Mouse (Mus musculus) cerebellum, postnatal 25 days (tissue): ENCODE data around the gene Cfap57.
A peak's percentile ranks its signal among the peaks of the same experiment; 100 is the strongest.

ENCODE experiments used
- DNase-seq, 2 experiments: peaks; one replicate each; pipeline ENCODE4 v3.0.0; 2021; ENCODE audit warnings: mixed read lengths in 2 of 2

Gene Cfap57

GRCm38 (mm10) chr4:118620279-118620966 lies at the start of gene Cfap57, which contains the start of gene Ebna1bp2:
Gene Cfap57, minus strand, starts transcription at chr4:118620777.
Gene Ebna1bp2, plus strand, starts transcription at chr4:118620799.
- peak; percentile 91 to 92 for DNase-seq

- no peak for DNase-seq
These were observed 38.1 kb upstream of the Cfap57 start, which contains the start of gene Olfr62 for GRCm38 (mm10) chr4:118658652-118659051. Gene Olfr62, plus strand, starts transcription at chr4:118658952.

- DNase-seq = peak; percentile 42 to 70
These were observed 24.7 kb upstream of the Cfap57 start for GRCm38 (mm10) chr4:118645234-118645633.

GRCm38 (mm10) chr4:118642346-118643190 lies 22.0 kb upstream of the Cfap57 start:
- no peak for DNase-seq

- no peak for DNase-seq
These were observed 9.7 kb upstream of the Cfap57 start for GRCm38 (mm10) chr4:118630261-118630660.

- DNase-seq = no peak
These were observed 1.2 kb upstream of the Cfap57 start for GRCm38 (mm10) chr4:118621781-118622180.

GRCm38 (mm10) chr4:118620967-118621320 lies 367 bp upstream of the Cfap57 start:
- no peak for DNase-seq

- DNase-seq = peak in 1 of 2 experiments; percentile 12
These were observed 5.2 kb downstream of the Cfap57 start for GRCm38 (mm10) chr4:118615412-118615811.

- DNase-seq = peak; percentile 21 to 43
These were observed 8.0 kb downstream of the Cfap57 start for GRCm38 (mm10) chr4:118612619-118613018.

GRCm38 (mm10) chr4:118609836-118610235 lies 10.7 kb downstream of the Cfap57 start:
- DNase-seq = no peak

- no peak for DNase-seq
These were observed 16.5 kb downstream of the Cfap57 start for GRCm38 (mm10) chr4:118604065-118604464.

- DNase-seq = no peak
These were observed 30.8 kb downstream of the Cfap57 start for GRCm38 (mm10) chr4:118589733-118590130.

- DNase-seq = no peak
These were observed 31.4 kb downstream of the Cfap57 start for GRCm38 (mm10) chr4:118589053-118589732.

- DNase-seq = no peak
These were observed 37.9 kb downstream of the Cfap57 start for GRCm38 (mm10) chr4:118582629-118583028.

GRCm38 (mm10) chr4:118581508-118581907 lies 39.1 kb downstream of the Cfap57 start:
- DNase-seq = peak; percentile 20 to 58

- peak; percentile 25 to 63 for DNase-seq
These were observed 41.3 kb downstream of the Cfap57 start for GRCm38 (mm10) chr4:118579313-118579712.

GRCm38 (mm10) chr4:118576097-118576496 lies 44.5 kb downstream of the Cfap57 start:
- peak; percentile 75 to 88 for DNase-seq

- DNase-seq = peak in 1 of 2 experiments; percentile 9
These were observed 49.1 kb downstream of the Cfap57 start for GRCm38 (mm10) chr4:118571441-118571840.

- DNase-seq = no peak
These were observed 51.3 kb downstream of the Cfap57 start for GRCm38 (mm10) chr4:118569320-118569719.

- DNase-seq = no peak
These were observed 51.9 kb downstream of the Cfap57 start for GRCm38 (mm10) chr4:118568709-118569108.

- DNase-seq = peak in 1 of 2 experiments; percentile 36
These were observed 54.4 kb downstream of the Cfap57 start for GRCm38 (mm10) chr4:118566161-118566676.

- DNase-seq = no peak
These were observed 55.7 kb downstream of the Cfap57 start for GRCm38 (mm10) chr4:118564926-118565279.
